Mouse (Mus musculus): ENCODE measurements at regions not wholly inside any gene's neighbourhood (a gene's known extent, or its start where the extent isn't known, plus 50 kb on each side); places are given as distances from the start of the nearest gene placed in this dataset.
"Not testable (repeated sequence)": the region's sequence is repeated elsewhere in the genome, so short reads cannot be mapped to it uniquely, and the experiment has no call there.

DNA sequence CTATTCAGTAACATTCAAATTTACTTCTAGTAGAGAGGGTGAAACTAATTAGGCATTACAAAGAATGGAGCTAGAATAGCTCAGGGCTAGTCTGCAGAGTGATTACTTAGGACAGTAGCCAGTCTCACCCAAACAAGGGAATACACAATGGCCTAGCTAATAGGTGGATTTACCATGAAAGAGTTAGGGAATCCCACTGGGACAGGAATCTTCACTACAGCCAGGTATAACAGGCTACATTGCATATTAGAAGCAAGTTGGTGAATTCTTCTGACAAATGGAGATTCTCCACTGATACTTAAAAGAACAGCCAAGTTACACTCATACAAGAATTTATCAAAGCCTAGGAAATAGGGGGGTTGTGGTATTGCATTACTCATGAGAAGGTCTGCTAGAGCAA, 670.2 kb upstream of the Chrm3 start:
- ATAC-seq (ENCODE audit: low TSS enrichment), result not testable (repeated sequence)

DNA sequence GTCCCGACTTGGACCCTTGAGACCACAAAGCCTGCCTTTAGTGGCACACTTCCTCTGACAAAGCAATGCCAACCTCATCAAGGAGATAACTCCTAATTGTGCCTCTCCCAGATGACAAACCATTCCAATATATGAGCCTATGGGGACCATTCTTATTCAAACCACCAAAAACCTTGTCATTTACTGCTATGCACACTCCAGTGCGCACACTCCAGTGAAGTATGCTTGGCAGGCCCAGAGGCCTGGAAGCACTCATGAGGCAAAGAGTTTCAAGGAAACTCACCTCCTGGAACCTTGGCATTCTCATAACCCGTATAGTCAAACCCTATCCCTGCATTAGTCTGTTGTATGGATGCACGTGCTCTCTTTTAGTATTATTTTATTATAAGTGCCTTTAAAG, 669.7 kb upstream of the Chrm3 start:
- no peak for ATAC-seq (ENCODE audit: low TSS enrichment)

DNA sequence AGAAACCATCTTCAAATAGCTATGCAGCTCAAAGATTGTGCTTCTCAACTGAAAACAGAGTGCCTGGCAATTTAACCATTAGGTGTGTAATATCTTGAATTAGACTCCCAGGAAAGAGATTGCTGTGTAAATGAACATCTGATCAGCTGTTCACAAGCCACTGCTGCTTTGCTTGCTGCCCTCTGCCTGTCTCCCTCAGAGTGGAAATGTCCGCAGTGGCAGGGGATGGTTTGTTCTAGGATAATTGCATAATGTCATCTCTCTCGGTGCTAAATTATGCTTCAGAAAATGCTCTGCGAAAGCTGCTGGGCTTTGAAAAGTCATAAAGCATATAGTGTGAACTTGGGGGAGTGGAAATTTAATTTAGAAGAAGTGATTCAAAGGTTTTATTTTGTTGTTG, 665.3 kb upstream of the Chrm3 start:
- peak; percentile 72 for ATAC-seq (ENCODE audit: low TSS enrichment)

DNA sequence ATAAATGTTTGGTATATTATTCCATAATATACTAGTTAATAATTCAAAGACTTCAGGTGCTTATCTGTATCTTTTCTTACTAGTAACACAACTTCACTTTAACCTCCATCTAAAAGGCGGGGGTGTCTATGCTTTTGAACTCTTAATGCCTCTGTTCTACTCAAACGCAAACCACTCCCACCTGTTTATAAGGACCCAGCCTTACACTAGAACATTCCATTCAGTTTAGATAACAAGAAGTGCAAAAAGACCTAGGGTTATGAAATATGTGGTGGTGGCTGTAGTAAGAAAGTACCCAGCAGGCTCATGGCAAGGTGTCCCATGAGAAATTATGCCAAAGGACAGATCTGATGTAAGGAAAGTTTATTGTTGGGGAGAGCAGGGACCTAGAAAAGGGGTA, 663.8 kb upstream of the Chrm3 start:
- no peak for ATAC-seq (ENCODE audit: low TSS enrichment)

DNA sequence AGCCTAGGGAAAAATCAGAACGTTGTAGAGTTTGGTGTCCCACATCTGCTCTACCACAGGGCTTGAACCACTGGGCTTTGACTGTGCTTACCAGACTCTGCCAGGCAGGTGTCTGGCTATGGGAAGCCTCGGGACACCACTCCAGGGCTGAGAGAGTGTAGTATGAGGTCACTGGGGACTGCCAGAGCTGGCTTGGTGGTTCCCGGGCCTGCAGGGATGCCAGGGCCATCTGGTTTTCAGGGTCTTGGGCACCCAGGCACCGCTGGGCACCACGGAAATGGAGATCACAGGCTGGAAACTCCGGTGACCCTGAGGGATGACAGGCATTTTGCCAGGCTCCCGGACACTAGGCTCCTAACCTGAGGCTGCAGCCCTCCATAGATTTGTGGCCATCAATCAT, 656.9 kb upstream of the Chrm3 start:
- ATAC-seq (ENCODE audit: low TSS enrichment), result no peak

DNA sequence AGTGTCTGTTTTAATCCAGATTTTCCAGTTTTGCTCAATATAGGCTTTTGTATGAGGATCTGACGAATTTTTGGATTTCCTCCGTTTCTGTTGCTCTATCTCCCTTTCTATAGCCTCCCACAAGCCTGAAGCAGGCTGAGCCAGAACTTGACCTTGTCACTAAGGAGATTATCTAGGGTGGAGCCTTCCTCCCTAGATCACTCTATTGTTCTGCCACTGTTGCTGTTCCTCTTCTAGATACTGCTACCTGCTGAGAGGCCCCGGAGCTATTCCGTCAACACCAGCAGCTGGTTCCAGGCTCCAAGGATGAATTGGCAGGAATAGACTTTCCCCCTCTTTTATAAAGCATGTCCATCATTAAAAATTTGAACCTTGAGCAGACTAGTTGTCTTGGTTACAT, 644.7 kb upstream of the Chrm3 start:
- no peak for ATAC-seq (ENCODE audit: low TSS enrichment)

DNA sequence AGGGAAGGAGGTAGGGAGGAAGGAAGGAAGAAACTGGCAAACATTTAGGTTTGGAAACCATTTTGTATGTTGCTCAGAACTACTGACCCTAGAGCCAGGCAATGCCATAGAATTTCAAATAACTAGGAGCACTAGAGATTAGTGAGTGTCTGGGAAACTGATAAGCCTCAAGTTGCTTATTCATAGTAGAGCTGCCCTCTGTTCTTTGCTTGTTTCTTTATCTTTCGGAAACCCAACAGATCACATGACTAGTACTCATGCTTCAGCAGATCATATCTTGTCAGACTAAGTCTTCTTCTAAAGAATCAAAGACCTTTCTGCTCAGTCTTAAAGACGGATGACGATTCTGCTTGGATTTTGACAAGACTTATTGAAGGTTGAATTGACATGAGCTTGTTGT, 630.5 kb upstream of the Chrm3 start:
- no peak for ATAC-seq (ENCODE audit: low TSS enrichment)

DNA sequence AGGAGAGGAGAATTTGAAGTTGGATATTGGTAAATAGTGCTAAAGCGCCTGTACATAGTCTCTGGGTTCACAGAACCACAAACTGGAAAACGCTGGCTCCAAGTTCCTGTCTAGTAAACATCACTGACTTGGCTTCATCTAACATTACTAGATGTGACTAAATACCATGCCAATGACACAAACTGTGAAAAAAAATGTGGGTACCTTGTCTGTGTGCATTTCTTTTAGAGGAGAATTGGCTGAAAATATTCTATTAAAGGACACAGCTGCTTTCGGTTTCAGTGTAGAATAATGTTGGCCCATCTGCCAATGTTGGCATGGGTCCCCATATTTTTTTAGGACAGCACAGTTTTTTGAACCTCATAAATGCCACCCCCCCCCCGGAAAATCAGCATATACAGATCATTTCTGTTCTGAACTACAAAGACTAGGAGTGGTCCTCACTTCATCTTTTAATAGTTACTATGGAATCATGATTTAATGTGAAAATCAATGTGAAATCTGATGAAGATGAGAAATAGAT, 629.9 kb upstream of the Chrm3 start:
- ATAC-seq (ENCODE audit: low TSS enrichment), result no peak

DNA sequence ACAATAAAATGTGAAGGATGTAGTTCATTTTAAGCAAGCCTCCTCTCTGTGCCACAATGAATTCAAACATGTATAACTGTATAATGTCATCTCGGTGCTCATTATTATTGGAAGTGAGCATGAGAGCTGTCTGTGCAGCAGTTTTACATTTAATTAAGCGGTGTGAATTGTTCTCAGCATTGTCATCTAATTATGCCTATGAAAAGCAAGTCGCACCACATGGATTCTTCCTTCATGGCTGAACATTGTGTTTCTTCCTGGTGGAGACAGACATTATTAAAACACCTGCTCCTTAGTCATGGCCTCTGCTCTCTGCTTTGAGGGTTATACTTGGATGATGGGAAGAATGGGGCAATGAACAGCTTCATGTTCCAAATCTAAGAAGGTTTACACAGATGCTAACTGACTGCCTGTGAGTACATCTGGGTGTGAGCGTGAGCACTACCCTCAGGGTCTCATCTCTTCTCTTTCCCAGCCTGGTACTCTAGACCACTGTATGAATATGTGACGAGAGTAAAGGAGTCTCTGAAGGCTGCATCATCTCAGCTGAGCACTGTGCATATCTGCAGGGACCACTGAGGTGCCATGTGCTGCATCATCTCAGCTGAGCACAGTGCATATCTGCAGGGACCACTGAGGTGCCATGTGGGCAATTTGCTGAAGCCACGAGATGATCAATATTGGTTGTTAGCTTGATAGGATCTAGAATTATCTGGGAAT, 628.6 kb upstream of the Chrm3 start:
- no peak for ATAC-seq (ENCODE audit: low TSS enrichment)

DNA sequence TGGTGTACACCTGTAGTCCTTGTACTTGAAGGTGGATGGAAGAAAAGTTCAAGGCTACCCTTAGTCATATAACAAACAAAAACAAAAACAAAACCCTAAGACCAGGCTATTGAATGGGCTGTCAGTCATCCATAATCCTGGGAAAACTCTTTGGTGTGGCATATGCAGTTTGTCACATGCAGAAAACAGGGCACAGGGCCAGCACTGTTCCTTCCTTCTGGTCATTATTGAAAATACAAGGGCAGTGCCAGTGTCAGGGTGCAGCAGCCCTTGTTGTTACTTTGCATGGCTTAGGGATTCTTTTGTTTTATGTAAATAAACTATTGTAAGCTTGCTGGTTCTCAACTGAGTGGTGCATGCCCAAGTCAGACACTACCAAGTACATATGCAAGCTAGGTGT, 623.1 kb upstream of the Chrm3 start:
- no peak for ATAC-seq (ENCODE audit: low TSS enrichment)

DNA sequence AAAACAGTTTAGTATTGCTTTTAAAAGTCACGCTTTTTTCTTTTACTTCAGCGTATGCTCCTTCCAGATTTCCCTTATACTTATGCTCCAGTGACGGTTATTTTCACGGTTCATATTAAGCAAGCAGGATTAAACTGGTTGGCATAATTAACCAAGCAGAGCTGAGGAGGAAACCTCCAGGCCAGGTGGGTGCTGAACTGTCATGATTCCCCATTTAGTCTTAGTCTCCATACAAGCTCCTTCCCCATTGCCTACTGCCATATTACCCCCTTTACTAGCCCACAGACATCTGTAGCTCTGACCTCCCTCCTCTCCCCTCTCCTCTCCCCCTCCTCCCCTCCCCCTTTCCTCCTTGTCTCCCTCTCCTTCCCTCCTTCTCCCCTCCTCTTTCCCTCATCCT, 621.9 kb upstream of the Chrm3 start:
- ATAC-seq (ENCODE audit: low TSS enrichment), result no peak

DNA sequence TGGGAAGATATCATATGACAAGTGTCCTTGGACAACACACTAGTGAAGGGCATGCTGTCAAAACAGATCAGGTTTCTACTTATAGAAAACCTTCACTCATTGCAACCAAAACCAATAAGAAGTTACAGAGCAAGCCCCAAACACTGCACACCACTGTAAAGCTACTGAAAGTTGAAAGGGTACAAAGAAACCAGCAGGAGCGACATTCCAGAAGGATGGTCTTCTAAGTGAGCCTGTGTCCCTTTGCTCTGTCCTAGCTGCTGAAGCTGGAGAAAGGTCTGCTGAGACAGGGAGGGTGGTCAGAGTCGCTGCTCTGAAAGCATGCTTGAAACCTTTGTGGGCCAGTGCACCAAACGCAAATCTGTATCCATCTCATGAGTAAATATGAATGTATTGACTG, 611.3 kb upstream of the Chrm3 start:
- no peak for ATAC-seq (ENCODE audit: low TSS enrichment)

DNA sequence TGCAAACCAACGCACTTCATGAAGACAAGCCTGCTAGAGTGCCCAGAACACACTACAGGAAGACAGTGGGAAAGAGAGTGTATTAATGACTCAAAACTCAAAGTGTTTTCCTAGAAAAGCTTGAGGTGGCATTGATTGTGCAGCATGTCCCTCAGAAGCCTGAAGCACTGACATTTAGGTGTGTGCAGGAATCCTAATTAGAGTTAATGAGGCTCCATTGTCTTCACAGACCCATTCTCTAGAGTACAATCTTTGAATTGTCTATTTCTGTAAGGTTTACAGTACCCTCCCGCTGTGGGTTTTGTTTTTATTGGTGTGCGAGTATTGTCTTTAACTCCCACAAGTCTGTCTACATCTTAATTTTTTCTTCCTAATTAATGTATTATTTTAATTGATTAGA, 610.1 kb upstream of the Chrm3 start:
- ATAC-seq (ENCODE audit: low TSS enrichment), result no peak

DNA sequence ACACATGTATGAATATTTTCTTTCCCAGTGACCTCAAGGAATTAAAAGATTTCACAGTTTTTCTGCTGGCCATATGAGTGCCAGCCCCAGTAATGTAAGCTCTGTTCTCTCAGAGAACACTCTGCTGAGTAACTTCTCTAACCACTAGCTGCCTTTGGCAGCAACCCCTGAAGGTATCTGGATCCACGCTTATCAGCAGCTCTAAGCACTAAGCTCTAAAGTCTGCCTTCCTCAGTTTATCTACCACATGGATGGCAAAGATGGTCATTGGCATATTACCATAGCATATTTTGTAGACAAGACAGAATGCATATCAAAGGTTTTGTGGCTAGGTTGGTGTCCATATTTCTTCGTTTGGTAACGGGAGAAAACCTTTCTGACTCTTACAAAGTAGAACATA, 592.3 kb upstream of the Chrm3 start:
- no peak for ATAC-seq (ENCODE audit: low TSS enrichment)

DNA sequence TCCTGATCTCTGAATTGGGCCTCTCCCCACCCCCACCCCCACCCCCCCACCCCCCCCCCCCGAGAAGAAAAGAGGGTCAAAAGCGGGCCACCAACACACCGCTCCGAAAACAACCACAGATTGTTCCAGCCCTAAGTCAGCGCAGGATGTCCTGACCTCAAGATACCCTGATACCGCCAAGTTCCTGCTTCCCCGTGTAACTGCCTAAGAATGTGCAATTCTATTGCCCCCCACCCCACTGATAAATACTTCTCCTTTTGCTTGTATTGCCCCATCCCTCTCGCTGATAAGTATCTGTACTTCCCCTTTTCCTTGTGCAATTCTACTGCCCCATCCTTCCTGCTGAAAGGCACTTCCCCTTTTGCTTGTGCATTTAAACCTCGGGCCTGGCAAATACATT, 590.0 kb upstream of the Chrm3 start:
- not testable (repeated sequence) for ATAC-seq (ENCODE audit: low TSS enrichment)

DNA sequence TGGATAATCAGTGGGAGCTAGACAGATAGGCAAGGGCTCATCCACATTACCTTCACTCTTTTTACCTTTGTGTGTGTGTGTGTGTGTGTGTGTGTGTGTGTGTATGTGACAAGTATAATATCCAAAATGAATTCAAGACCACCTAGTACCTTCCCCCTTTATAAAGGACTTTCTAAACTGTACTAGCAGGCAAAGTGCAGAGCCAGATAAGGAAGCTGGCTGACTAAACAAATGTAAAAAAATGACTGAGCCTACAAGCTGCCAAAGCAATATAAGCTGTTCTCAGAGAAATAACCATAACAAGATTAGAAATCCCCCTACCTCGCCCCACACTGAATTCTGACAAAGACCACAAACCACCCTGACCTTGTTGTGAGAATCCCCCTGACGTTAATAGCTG, 586.8 kb upstream of the Chrm3 start:
- no peak for ATAC-seq (ENCODE audit: low TSS enrichment)

DNA sequence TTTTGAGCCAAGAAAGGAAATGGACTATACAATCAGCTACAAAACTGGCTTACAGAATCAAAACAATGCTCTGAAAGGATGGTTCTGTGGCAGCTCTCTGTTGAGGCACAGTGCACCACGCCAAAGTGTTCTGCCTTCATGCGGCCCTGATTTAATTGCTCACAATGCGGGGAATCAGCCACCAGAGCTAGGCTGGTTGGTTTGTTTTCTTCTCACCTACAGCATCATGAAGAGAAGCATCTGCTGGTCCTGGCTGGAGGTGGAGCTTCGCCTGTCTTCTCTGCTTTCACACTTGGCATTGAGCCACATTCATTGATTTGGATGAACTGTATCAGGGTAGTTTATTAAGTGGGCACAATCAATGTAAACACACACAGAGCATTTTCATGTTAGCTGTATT, 583.2 kb upstream of the Chrm3 start:
- no peak for ATAC-seq (ENCODE audit: low TSS enrichment)

DNA sequence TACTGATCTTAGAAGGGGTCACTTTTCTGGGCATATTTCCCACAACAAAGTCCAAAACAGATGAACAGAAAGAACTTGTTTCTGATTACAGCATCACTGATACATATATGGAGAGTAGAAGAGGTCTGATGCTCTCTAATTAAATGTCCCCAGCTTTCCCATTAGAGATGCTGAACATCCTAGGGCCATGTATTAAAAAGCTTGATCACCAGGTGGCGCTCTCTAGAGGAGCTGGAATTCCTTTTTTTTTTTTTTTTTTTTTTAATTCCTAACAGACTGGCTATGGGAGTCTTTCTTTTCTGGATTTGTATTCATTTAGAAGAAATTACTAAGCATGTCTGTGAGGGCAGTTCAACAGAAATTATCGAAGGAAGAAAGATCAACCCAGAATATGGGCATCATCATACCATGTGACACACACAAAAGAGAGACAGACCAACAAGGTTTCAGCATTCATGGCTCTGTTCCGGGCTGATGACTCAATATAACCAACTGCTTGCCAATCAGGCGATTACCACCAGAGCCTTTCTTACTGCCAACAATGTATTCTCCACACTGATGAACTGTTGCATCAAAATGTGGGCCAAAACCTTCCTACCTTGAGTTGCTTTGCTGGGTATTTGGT, 581.5 kb upstream of the Chrm3 start:
- ATAC-seq (ENCODE audit: low TSS enrichment), result no peak

DNA sequence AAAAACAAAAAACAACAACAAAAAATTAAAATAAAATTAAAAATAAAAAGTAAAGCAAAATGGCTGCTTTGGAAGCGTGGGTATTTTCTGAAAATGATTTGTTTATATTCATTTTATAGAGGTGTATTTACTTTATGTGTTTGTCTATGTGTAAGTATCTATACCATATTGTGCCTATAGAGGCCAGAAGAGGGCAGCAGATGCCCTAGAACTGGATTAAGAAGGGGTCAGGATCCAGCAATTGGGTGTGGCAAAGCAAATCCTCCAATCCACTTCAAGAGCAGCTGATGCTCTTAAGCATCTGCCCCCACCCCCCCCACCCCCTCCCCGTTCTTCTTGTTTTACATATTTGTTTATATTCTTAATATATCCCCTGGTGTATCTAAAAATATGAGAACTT, 577.6 kb upstream of the Chrm3 start:
- no peak for ATAC-seq (ENCODE audit: low TSS enrichment)

DNA sequence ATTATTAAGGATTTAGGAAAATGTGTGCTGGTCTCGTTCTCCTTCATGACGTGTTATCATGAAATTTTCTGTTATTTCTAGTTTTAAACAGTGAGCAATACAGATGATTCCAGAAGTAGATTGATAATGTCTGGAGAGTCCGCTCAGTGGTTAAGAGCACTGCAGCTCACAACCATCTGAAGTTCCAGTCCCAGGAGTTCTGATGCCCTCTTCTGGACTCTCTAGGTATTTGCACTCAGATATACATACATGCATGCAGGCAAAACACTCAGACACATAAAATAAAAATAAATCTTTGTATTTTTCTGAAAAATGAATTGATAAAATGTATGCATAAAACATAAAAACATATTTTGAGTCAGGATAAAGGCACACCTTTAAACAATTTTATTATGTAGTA, 570.1 kb upstream of the Chrm3 start:
- no peak for ATAC-seq (ENCODE audit: low TSS enrichment)

DNA sequence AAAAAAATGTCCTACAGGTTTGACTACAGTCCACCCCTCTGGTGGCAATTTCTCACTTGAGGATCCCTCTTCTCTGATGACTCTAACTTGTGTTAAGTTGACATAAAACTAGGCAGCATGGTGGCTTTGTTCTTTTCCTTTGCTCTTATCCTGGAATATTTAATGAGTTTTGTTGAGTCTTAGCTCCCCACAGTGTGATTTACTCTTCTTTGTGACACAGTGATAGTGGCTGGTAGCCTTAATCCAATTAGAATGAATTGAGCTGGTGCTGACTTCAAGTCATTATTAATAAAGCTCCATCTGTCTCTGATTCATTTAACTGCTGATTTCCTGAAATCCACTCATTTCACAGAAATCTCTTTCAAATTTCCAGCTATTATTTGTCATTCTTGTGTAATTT, 553.7 kb upstream of the Chrm3 start:
- ATAC-seq (ENCODE audit: low TSS enrichment), result no peak

DNA sequence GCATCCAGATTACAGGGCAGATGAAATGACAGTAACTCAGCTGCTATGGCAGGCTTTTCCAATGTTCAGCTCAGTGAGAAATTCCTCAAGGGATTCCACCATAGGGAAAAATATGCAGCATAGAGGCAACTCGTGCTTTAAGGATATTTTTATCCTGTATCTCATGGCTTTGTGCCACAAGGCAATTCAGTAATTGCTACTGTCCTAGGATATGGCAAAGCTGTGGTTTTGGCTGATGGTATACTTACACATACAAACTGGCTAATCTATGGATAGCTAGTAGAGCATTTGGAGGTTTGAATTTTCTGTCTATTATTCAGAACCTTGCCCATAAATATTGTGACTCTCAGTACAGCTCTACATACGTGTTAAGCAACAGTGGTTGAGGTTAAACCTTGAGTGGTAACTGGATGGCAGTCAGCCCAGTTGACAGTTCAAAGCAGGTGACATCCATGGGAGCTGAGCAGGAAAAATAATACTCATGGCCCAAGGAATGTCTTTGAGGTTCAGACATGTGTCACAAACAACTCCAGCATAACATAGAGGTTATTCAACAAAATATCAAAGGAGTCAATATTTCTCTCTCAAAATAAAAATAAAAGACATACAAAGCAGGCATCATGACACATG, 548.6 kb upstream of the Chrm3 start:
- no peak for ATAC-seq (ENCODE audit: low TSS enrichment)

DNA sequence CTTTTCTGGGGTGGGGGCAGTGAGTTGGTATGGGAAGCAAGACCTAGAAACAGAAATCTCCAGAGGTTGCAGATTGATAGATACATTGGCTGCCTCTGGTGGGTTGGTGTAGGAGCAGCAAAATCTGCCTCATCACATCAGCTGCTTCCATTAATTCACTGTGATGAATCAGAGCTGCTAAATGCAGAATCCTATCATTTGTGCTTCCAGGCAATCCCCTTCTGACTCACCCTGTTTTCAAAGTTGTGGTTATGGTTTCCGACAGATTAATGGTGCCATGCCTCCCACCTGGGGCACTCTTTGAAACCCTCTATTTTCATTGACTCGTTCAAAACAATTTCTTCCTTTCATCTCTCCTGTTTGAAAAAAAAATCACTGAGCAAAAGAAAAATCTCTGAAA, 507.2 kb upstream of the Chrm3 start:
- ATAC-seq (ENCODE audit: low TSS enrichment), result peak; percentile 57; the same call in 1 of the 2 replicates
